Mouse (Mus musculus) neural tube, embryonic 14.5 days (tissue): ENCODE measurements around the gene 4931428L18Rik. TPM values are rescaled to one million over a fixed set of nuclear protein-coding genes. Genes with fewer than 3 reads are reported as not detected.

Source experiments
- ATAC-seq: fragments of 200-750 bp; cut with Nextera tagmentation; 2 replicates; pipeline ENCODE4 v1.8.0; 2017; ENCODE audit warnings: low read depth, mild to moderate bottlenecking, moderate TSS enrichment, moderate library complexity
- H3K27ac ChIP-seq: fragments of 300-500 bp; sonication (generic); 2 replicates; pipeline ENCODE4 v1.5.1; 2014; ENCODE audit warnings: low read depth, mild to moderate bottlenecking, control low read depth, low read length, moderate library complexity, mixed read lengths
- H3K27me3 ChIP-seq: fragments of 300-500 bp; sonication (generic); 2 replicates; pipeline ENCODE4 v1.6.1; 2014; ENCODE audit warnings: low read length; ENCODE audit not compliant: control insufficient read depth, insufficient read depth
- H3K36me3 ChIP-seq: fragments of 300-500 bp; sonication (generic); 2 replicates; pipeline ENCODE4 v1.6.1; 2014; ENCODE audit warnings: low read length, mixed read lengths; ENCODE audit not compliant: control insufficient read depth, insufficient read depth
- H3K4me1 ChIP-seq: fragments of 300-500 bp; sonication (generic); 2 replicates; pipeline ENCODE4 v1.6.1; 2014; ENCODE audit warnings: low read length; ENCODE audit not compliant: control insufficient read depth, insufficient read depth
- H3K4me2 ChIP-seq: fragments of 300-500 bp; sonication (generic); 2 replicates; pipeline ENCODE4 v1.6.1; 2014; ENCODE audit warnings: mild to moderate bottlenecking, low read depth, low read length, control low read depth
- H3K4me3 ChIP-seq: fragments of 300-500 bp; sonication (generic); 2 replicates; pipeline ENCODE4 v1.5.1; 2014; ENCODE audit warnings: low read depth, low read length, control low read depth, mixed read lengths
- H3K9ac ChIP-seq: fragments of 300-500 bp; sonication (generic); replicated peaks from 2 replicates; pipeline ENCODE4 v1.6.1; 2014; ENCODE audit warnings: low read depth, mild to moderate bottlenecking, control low read depth, low read length, mixed read lengths
- H3K9me3 ChIP-seq: fragments of 300-500 bp; sonication (generic); 2 replicates; pipeline ENCODE4 v1.6.1; 2016; ENCODE audit warnings: low read length; ENCODE audit not compliant: control insufficient read depth
- WGBS: fragments of 180-500 bp; shearing (Covaris S2); extraction: QIAGEN DNeasy Blood & Tissue Kit; methylation state at CpG from one replicate; pipeline ENCODE4 v1.1.7; 2014; 5-methylcytosine and 5-hydroxymethylcytosine counted together
- polyA plus RNA-seq: library from polyadenylated mRNA; unstranded; fragments of >200 nt; fragmentation: Nextera tagmentation; extraction: Ambion mirVana; gene quantifications from 2 replicates; pipeline ENCODE4 v1.2.1, GENCODE M21; 2014

4931428L18Rik gene
- polyA plus RNA-seq, 1 experiment from 2014 or later = not detected

DNA sequence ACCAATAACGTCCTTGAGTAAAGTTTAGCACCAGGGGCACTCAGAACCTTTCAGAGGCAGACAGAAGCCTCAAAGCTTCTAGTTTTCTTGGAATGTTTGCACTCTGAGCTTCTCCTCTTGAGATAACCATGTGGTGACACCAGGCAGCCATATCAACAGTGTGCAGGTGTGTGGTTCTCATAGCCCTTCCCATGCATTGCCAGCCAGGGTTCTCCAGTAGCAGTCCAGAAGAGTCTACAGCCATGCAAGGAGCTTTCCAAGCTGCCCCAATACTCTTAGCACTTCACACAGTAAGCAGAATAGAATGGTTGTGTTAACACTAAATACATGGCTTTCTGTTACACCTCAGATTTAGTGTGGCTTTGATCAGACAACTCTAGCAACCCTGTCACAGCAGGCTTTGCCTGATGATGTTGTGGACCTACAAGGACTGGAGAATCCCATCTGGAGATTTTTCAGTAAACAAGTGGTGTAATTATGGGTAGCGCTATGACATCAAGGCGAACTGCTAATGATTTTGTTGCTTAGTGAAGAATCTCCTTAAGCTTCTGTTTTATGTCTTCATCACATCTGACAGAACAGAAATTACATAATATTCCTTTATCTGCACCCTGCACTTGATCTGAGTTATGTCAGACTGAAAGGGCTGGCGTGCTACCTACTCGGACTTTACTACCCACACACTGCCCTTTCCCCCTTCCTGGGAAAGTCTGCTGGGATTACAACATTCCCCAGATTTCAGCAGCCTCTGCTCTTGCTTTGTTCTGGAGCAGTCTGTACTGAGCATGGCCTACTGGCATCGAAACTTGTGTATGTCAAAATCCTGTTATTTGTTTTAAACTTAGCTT, 149.7 kb downstream of the 4931428L18Rik start:
- Histone ChIP-seq H3K9ac (no peak overlapping the region), H3K4me2 (no peak overlapping the region), H3K4me1 (no peaks in the 10 kb centered on the region), H3K4me3 (no peak overlapping the region), H3K27me3 (no peaks in the 10 kb centered on the region), H3K9me3 (no peaks in the 10 kb centered on the region), H3K27ac (no peak overlapping the region), H3K36me3 (no peaks in the 10 kb centered on the region)
- ATAC-seq = no peak
- 83% methylated on average over 6 of the region's 6 CpGs for WGBS

DNA sequence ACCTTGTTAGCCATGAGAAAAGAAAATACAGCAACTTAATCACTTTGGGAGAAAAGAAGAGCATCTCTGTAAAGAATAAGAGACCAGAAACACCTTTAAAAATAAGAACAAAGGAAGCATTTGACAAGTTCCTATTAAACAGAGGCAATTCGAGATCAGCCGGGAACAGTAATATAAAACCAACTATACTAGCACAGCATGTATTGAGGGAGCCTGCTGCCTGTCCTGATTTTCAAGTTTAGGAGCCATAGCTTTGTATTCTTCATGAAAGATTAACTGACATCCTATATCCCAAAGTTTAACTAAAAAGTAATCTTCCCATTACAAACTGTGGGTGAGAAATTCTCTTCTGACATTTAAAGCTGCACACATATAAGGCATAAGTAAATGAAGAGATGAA, 151.3 kb downstream of the 4931428L18Rik start:
- no peak overlapping the region for H3K4me2 ChIP-seq
- H3K27me3 ChIP-seq = no peaks in the 10 kb centered on the region
- ATAC-seq = no peak
- no peaks in the 10 kb centered on the region for H3K4me1 ChIP-seq
- H3K27ac ChIP-seq = no peak overlapping the region
- H3K4me3 ChIP-seq = no peak overlapping the region
- no peaks in the 10 kb centered on the region for H3K36me3 ChIP-seq
- 82% methylated on average over 2 of the region's 2 CpGs for WGBS
- no peak overlapping the region for H3K9ac ChIP-seq
- no peaks in the 10 kb centered on the region for H3K9me3 ChIP-seq

DNA sequence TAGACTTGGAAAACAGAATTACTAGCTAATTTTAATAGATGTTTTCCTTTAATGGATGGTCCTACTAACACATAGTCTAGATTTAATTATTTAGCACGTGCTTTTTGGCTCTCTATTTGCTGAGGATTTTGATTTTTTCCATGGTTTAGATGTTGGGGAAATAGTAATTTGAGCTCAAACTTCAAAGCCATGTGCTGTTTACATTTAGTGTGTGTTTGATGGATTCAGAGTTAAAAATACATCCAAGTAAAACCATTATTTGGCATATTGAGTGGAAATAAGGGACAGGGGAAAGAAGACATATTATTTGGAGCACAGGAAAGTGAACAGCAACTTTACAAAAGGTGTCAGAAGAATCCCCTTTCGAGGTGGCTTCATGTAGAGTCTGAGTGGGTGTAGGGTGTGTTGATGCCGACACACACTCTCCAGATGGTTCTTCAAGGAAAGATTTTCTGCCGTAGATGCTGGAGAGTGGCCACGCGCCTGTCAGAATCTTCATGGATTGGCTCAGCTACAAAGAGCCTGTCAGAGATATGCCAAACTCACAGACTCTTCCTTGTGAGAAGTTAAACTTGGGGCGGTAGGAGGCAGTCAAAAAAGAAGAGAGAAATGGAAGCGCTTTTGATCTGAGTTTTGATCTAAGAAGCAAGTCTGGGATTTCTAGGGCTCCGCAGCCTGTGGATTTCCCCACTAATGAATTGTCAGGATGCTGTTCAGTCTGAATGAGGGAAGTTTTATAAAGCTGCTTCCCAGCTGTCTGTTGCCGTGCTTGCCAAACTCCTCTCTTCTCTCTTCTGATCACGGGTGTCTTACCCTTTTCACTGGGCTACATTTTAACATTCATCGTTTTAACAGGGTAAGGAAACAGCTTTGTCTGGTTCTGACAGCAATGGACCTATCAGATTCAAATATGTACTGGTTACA, 157.4 kb downstream of the 4931428L18Rik start:
- Histone ChIP-seq H3K27me3 (no peaks in the 10 kb centered on the region), H3K4me3 (no peak overlapping the region), H3K4me1 (no peaks in the 10 kb centered on the region), H3K9ac (no peak overlapping the region), H3K27ac (no peak overlapping the region), H3K4me2 (no peak overlapping the region), H3K36me3 (no peaks in the 10 kb centered on the region), H3K9me3 (no peaks in the 10 kb centered on the region)
- no peak for ATAC-seq
- 86% methylated on average over 12 of the region's 12 CpGs for WGBS

DNA sequence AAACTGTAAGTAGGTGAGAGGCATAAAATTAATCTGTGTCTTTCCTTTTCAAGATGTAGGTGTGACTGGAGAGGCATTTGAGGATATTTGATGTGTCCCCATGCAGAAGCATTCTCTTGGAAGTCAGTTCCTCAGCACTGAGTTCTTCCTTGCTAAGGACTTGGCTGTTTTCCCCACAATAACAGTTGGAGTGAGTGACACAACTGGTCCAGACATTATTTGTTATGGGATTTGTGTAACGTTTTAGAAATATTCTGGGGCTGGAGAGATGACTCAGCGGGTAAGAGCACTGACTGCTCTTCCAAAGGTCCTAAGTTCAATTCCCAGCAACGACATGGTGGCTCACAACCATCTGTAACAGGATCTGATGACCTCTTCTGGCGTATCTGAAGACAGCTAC, 162.7 kb downstream of the 4931428L18Rik start:
- no peak overlapping the region for H3K27ac ChIP-seq
- no peaks in the 10 kb centered on the region for H3K27me3 ChIP-seq
- H3K36me3 ChIP-seq = no peaks in the 10 kb centered on the region
- 81% methylated on average over 4 of the region's 4 CpGs for WGBS
- no peaks in the 10 kb centered on the region for H3K9me3 ChIP-seq
- no peak for ATAC-seq
- H3K4me2 ChIP-seq = no peak overlapping the region
- no peak overlapping the region for H3K4me3 ChIP-seq
- H3K9ac ChIP-seq = no peak overlapping the region
- H3K4me1 ChIP-seq = no peaks in the 10 kb centered on the region

DNA sequence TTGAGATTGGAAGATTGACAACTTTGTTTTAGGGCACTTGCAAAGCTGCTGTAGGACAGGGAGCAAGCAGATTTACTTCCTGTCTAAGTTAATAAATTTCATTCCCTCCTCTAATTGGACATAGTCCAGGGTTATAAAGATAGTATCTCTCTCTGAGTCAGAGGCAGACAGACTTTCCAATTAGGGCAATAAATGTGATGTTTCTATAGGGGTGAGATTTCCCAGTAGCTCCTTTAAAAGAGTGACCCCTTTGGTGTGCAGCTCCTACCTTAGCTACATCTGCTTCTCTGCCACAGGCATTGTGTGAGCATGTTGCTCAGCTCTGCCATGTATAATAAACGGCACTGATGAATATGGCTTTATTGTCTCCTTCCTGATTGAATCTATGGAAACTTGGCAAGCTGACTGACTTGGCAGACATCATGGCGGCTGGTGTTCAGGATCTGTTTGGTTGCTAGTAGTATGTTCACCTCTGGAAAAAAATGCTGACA, 163.6 kb downstream of the 4931428L18Rik start:
- H3K27me3 ChIP-seq = no peaks in the 10 kb centered on the region
- H3K27ac ChIP-seq = no peak overlapping the region
- H3K9ac ChIP-seq = no peak overlapping the region
- no peaks in the 10 kb centered on the region for H3K4me1 ChIP-seq
- no peak overlapping the region for H3K4me2 ChIP-seq
- no peak overlapping the region for H3K4me3 ChIP-seq
- peak; percentile 46; the same call in 1 of the 2 replicates for ATAC-seq
- H3K9me3 ChIP-seq = no peaks in the 10 kb centered on the region
- 61% methylated on average over 2 of the region's 2 CpGs for WGBS
- no peaks in the 10 kb centered on the region for H3K36me3 ChIP-seq

DNA sequence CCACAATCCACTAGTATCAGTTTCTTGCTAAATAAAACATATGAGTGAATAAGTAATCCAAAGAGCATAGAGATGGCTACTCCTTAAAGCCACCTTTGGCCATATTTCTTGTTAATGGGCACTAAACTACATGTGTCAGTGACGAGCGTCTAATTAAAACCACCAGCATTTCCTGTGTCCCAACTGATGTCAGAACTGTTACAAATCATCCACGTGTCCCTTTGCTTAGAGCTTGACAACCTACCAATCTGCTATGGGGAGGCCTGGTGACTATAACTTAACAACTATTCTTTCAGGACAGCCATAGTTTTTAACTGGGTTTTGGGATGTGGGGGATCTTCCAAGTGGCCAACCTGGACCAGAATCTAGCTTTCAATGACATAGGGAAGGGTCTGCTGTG, 164.3 kb downstream of the 4931428L18Rik start:
- no peak for ATAC-seq
- no peak overlapping the region for H3K27ac ChIP-seq
- H3K4me1 ChIP-seq = no peaks in the 10 kb centered on the region
- H3K9me3 ChIP-seq = no peaks in the 10 kb centered on the region
- H3K4me3 ChIP-seq = no peak overlapping the region
- no peak overlapping the region for H3K4me2 ChIP-seq
- no peaks in the 10 kb centered on the region for H3K36me3 ChIP-seq
- H3K27me3 ChIP-seq = no peaks in the 10 kb centered on the region
- no peak overlapping the region for H3K9ac ChIP-seq
- WGBS = 70% methylated on average over 3 of the region's 3 CpGs

DNA sequence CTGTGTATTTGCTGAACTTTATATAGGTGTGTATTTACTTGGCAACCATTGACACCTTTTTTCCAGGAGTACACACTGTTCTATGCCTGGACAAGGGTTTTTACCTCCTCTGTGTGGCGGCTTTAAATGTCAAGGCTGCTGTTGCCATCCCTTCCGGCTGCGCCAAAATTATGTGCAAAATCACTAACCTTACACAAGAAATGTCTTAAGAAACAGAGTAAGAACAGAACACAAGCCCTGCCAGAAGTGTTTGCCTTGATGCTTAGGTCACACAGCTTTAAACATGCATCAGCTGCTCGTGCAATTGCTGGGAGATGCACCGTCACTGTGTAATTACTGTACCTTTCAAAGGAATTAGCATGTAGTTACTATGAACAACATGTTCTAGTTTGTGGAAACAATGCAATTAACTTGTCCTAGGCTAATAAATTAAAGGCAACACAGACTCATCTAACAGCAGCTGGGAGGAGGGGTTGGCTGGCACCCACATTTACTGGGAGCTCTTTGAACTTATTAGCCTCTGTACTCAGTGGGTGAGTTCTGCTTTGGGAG, 171.0 kb downstream of the 4931428L18Rik start:
- Histone ChIP-seq H3K4me1 (no peaks in the 10 kb centered on the region), H3K27me3 (no peaks in the 10 kb centered on the region), H3K9me3 (no peaks in the 10 kb centered on the region), H3K4me3 (no peak overlapping the region), H3K36me3 (no peaks in the 10 kb centered on the region), H3K9ac (no peak overlapping the region), H3K27ac (no peak overlapping the region), H3K4me2 (no peak overlapping the region)
- 69% methylated on average over 5 of the region's 5 CpGs for WGBS
- ATAC-seq = no peak

DNA sequence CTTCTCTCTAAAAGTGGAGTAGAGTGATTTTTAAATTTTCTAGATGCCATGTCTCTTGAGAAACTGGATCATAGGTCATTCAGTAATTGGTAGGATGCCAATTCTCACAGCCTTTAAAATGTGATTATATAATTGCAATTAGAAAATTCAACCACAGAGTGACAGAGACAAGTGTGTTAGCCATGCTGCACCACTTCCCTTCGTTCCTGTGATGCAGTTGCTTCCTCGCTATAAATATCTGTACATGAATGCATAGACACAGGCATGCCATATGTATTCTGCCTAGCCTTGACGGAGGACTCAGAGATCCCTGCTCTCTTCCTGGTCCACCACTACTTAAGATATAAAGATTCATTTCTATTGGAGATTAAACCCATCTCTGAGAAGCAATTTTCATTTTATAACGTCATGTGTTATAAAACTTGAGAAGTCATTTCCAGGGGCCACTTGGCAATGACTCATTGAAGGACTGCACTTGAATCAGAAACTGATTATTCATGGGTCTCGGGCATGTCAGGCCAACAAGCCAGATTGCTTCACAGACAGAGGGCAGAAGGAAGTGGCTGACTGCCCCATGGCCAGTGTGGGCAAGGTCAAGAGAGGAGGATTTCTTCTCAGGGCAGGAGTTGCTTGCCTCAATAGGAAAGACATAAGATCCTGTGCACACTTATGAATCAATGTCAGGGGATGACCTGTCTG, 172.4 kb downstream of the 4931428L18Rik start:
- Histone ChIP-seq H3K4me1 (no peaks in the 10 kb centered on the region), H3K27me3 (no peaks in the 10 kb centered on the region), H3K9me3 (no peaks in the 10 kb centered on the region), H3K27ac (no peak overlapping the region), H3K4me2 (no peak overlapping the region), H3K4me3 (no peak overlapping the region), H3K36me3 (no peaks in the 10 kb centered on the region), H3K9ac (no peak overlapping the region)
- ATAC-seq = no peak
- 85% methylated on average over 5 of the region's 5 CpGs for WGBS
